Mouse (Mus musculus) CD4-positive helper T cell, adult 2 months (primary cell): ENCODE measurements around the gene Flg.

ENCODE experiments used
- DNase-seq: peaks from one replicate; pipeline ENCODE4 v3.0.0-alpha.2; 2012; ENCODE audit warnings: low read depth, missing footprints, low spot score

Flg gene

GRCm38 (mm10) chr3:93273223-93273622, at the start of gene Flg:
Gene Flg (plus strand): TSS chr3:93273523.
- DNase-seq: no peak

GRCm38 (mm10) chr3:93297542-93297941, 24.2 kb downstream of the Flg start:
- DNase-seq: no peak

GRCm38 (mm10) chr3:93299832-93300231, 26.5 kb downstream of the Flg start:
- DNase-seq: no peak

- no peak for DNase-seq
Observed at GRCm38 (mm10) chr3:93301896-93302295, 28.6 kb downstream of the Flg start.

GRCm38 (mm10) chr3:93306142-93306541, 32.8 kb downstream of the Flg start:
- no peak for DNase-seq

- no peak for DNase-seq
Observed at GRCm38 (mm10) chr3:93311371-93311770, 38.0 kb downstream of the Flg start.

GRCm38 (mm10) chr3:93314388-93314787, 41.1 kb downstream of the Flg start:
- no peak for DNase-seq

- no peak for DNase-seq
Observed at GRCm38 (mm10) chr3:93319449-93319848, 46.1 kb downstream of the Flg start, which contains the start of gene Hrnr. Gene Hrnr (plus strand): TSS chr3:93319749.

GRCm38 (mm10) chr3:93337749-93338148, 64.4 kb downstream of the Flg start:
- DNase-seq: no peak

- no peak for DNase-seq
Observed at GRCm38 (mm10) chr3:93340021-93340420, 66.7 kb downstream of the Flg start.
